Mouse (Mus musculus): ENCODE data around the gene Hrh2. TPM values are rescaled to one million over a fixed set of nuclear protein-coding genes. Genes with fewer than 3 reads are reported as not detected.
A peak's percentile ranks its signal among the peaks of the same experiment; 100 is the strongest.

Gene Hrh2
- 0.06 TPM in 1 of 2 replicates, not detected in the other for polyA plus RNA-seq (2016; fragmentation: Nextera tagmentation; extraction: Ambion mirVana)

- peak within 1 kb of the TSS; percentile 43 for H3K4me3 ChIP-seq
- H3K9me3 ChIP-seq, result no peaks in the 10 kb centered on the region
- no peaks in the 10 kb centered on the region for H3K36me3 ChIP-seq (replicated peaks)
- 2% methylated on average over 31 of the region's 31 CpGs for WGBS
- peaks cover 44% of the 10 kb centered on the region for H3K27me3 ChIP-seq (ENCODE audit: poor library complexity, severe bottlenecking)
- no peak within 1 kb of the TSS for H3K27ac ChIP-seq
- peaks cover 10% of the 10 kb centered on the region for H3K4me1 ChIP-seq
- no peak for DNase-seq (ENCODE audit: extremely low spot score, low spot score)
Measured at GRCm38 (mm10) chr13:54192021-54192481, at the start of gene Hrh2. TSS of gene Hrh2 (plus strand) at chr13:54192129.

DNA sequence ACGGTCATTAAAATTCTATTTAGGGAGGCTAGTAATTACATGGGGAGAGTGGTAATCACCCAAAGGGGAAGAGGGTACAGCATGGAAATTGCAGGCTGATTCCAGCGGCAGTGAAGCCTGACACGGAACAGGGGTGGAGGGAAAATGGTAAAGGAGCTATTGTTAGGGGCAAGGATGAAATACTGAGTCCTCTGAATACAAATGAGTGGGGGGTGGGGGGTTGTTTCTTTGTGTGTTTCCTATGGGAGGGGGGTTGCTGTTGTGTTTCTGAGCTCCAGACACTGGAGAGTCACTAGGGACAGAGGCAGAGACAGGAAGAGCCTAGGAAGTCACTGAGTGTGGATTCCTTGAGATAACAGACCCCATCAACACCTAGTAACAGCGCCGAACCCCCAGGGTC, 48.1 kb upstream of the Hrh2 start:
- Histone ChIP-seq H3K4me3 (no peak overlapping the region), H3K4me1 (peaks cover 12% of the 10 kb centered on the region), H3K9me3 (no peaks in the 10 kb centered on the region), H3K27me3 (ENCODE audit: poor library complexity, severe bottlenecking) (no peaks in the 10 kb centered on the region; the same call in 1 of the 2 replicates), H3K27ac (peak overlapping the region; percentile 21; the same call in 1 of the 2 replicates), H3K36me3 (replicated peaks) (no peaks in the 10 kb centered on the region)
- DNase-seq (ENCODE audit: extremely low spot score, low spot score), result no peak
- WGBS, result 50% methylated on average over 5 of the region's 5 CpGs

- H3K9me3 ChIP-seq, result no peaks in the 10 kb centered on the region
- no peak for DNase-seq (ENCODE audit: extremely low spot score, low spot score)
- no peaks in the 10 kb centered on the region for H3K36me3 ChIP-seq (replicated peaks)
- H3K27ac ChIP-seq, result no peak overlapping the region
- no peaks in the 10 kb centered on the region; the same call in 1 of the 2 replicates for H3K27me3 ChIP-seq (ENCODE audit: poor library complexity, severe bottlenecking)
- WGBS, result 84% methylated on average over 5 of the region's 5 CpGs
- no peak overlapping the region for H3K4me3 ChIP-seq
- peaks cover 12% of the 10 kb centered on the region for H3K4me1 ChIP-seq
Measured at GRCm38 (mm10) chr13:54144624-54145023, 47.3 kb upstream of the Hrh2 start.

DNA sequence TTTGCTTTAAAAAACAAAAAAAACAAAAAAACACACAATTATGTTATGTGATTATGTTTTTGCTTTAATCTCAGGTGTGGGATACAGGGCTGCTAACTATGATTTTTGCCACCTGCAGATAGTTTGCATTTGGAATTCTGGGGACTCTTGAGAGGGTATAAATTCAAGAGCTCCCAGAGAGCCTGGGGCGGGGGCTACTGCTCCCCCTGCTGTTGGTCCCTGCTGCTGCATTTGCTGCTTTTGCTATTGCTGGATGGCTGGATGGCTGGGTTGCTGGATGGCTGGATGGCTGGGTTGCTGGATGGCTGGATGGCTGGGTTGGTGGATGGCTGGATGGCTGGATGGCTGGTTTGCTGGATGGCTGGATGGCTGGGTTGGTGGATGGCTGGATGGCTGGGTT, 44.6 kb upstream of the Hrh2 start:
- no peak for DNase-seq (ENCODE audit: extremely low spot score, low spot score)
- H3K4me1 ChIP-seq, result peaks cover 12% of the 10 kb centered on the region
- H3K4me3 ChIP-seq, result no peak overlapping the region
- no peaks in the 10 kb centered on the region for H3K36me3 ChIP-seq (replicated peaks)
- H3K9me3 ChIP-seq, result no peaks in the 10 kb centered on the region
- H3K27ac ChIP-seq, result no peak overlapping the region
- H3K27me3 ChIP-seq (ENCODE audit: poor library complexity, severe bottlenecking), result no peaks in the 10 kb centered on the region
- 72% methylated on average over 1 of the region's 1 CpGs for WGBS

DNA sequence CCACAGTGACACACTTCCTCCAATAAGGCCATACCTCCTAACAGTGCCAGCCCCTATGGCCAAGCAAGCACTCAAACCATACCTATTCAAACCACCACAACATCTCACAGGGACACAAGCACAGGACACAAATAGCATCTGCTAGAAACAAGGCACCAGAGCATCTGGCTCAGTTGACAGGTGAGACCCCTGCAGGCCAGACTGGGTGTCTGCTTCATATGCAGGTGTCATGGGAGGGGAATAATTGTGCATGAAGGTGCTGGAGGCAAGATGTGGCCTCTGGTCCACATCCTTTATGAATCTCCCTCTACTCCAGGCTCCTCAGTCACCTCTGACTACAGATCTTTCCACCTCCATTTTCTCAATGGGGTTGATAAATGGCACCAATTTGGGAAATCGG, 39.5 kb upstream of the Hrh2 start:
- no peak overlapping the region for H3K27ac ChIP-seq
- no peaks in the 10 kb centered on the region for H3K9me3 ChIP-seq
- H3K27me3 ChIP-seq (ENCODE audit: poor library complexity, severe bottlenecking), result no peaks in the 10 kb centered on the region

DNA sequence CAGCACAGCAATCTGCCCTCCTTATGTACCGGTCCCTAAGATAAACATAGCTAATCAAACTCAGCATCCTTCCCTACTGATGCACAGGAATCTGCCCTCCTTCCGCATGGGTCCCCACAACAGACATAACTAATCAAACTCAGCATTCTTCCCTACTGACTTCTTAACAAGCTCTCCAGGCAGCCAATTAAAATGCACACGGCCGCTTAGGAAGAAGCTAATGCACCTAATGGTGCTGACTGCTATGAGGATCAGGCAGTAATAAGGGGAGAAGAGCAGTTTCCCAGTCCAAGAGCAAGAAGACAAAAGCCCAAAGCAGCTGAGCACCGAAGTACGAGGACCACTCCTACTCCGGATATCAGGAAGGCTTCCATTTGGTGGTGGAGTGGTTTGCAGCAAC, 39.0 kb upstream of the Hrh2 start:
- no peaks in the 10 kb centered on the region for H3K36me3 ChIP-seq (replicated peaks)
- peaks cover 13% of the 10 kb centered on the region for H3K4me1 ChIP-seq
- WGBS, result 49% methylated on average over 7 of the region's 7 CpGs
- DNase-seq (ENCODE audit: extremely low spot score, low spot score), result no peak
- 0 out of 2 replicates have a peak, but pooled peaks cover 5% of the 10 kb centered on the region for H3K27me3 ChIP-seq (ENCODE audit: poor library complexity, severe bottlenecking)
- no peak overlapping the region for H3K4me3 ChIP-seq
- no peak overlapping the region for H3K27ac ChIP-seq
- H3K9me3 ChIP-seq, result no peaks in the 10 kb centered on the region

More for the DNA sequence above, 39.5 kb upstream of the Hrh2 start:
- peaks cover 13% of the 10 kb centered on the region for H3K4me1 ChIP-seq
- H3K36me3 ChIP-seq (replicated peaks), result no peaks in the 10 kb centered on the region
- WGBS, result 76% methylated on average over 1 of the region's 1 CpGs
- H3K4me3 ChIP-seq, result no peak overlapping the region
- DNase-seq (ENCODE audit: extremely low spot score, low spot score), result no peak

- no peak for DNase-seq (ENCODE audit: extremely low spot score, low spot score)
- Histone ChIP-seq H3K4me1 (peaks cover 18% of the 10 kb centered on the region), H3K36me3 (replicated peaks) (no peaks in the 10 kb centered on the region), H3K27ac (no peak overlapping the region), H3K9me3 (no peaks in the 10 kb centered on the region), H3K4me3 (no peak overlapping the region), H3K27me3 (ENCODE audit: poor library complexity, severe bottlenecking) (peaks cover 13% of the 10 kb centered on the region; the same call in 1 of the 2 replicates)
- 18% methylated on average over 9 of the region's 9 CpGs for WGBS
Measured at GRCm38 (mm10) chr13:54153672-54154218, 38.2 kb upstream of the Hrh2 start.

DNA sequence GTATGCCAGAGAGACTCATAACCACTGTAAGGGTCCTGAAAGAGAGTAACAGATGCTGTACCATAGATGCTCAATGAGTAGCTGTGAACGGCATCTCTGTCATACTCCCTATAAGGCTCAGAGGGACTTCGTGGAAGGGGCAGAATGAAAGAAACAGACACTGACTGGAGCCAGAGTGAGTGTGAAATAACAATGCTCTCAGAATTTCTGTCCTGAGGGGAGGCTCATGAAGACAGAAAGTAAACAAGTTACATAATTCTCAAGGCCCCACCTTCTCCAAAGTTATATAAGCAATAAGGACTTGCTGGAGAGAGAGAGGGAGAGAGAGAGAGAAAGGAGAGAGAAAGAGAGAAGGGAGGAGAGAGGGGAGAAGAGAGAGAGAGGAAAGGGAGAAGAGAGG, 36.1 kb upstream of the Hrh2 start:
- 92% methylated on average over 2 of the region's 2 CpGs for WGBS

GRCm38 (mm10) chr13:54159256-54159655, 32.7 kb upstream of the Hrh2 start:
- Histone ChIP-seq H3K27me3 (ENCODE audit: poor library complexity, severe bottlenecking) (peaks cover 15% of the 10 kb centered on the region; the same call in 1 of the 2 replicates), H3K27ac (peak overlapping the region; percentile 40; the same call in 1 of the 2 replicates), H3K36me3 (replicated peaks) (no peaks in the 10 kb centered on the region), H3K9me3 (no peaks in the 10 kb centered on the region), H3K4me3 (no peak overlapping the region), H3K4me1 (peaks cover 21% of the 10 kb centered on the region)
- WGBS, result 9% methylated on average over 7 of the region's 7 CpGs
- no peak for DNase-seq (ENCODE audit: extremely low spot score, low spot score)

More for the DNA sequence above, 36.1 kb upstream of the Hrh2 start:
- Histone ChIP-seq H3K9me3 (no peaks in the 10 kb centered on the region), H3K4me3 (no peak overlapping the region), H3K27me3 (ENCODE audit: poor library complexity, severe bottlenecking) (peaks cover 15% of the 10 kb centered on the region; the same call in 1 of the 2 replicates), H3K4me1 (peaks cover 34% of the 10 kb centered on the region), H3K36me3 (replicated peaks) (no peaks in the 10 kb centered on the region), H3K27ac (no peak overlapping the region)
- DNase-seq (ENCODE audit: extremely low spot score, low spot score), result no peak

GRCm38 (mm10) chr13:54159756-54160155, 32.2 kb upstream of the Hrh2 start:
- Histone ChIP-seq H3K27me3 (ENCODE audit: poor library complexity, severe bottlenecking) (peaks cover 15% of the 10 kb centered on the region; the same call in 1 of the 2 replicates), H3K9me3 (no peaks in the 10 kb centered on the region), H3K4me3 (no peak overlapping the region), H3K4me1 (peaks cover 21% of the 10 kb centered on the region), H3K36me3 (replicated peaks) (no peaks in the 10 kb centered on the region), H3K27ac (no peak overlapping the region)
- no peak for DNase-seq (ENCODE audit: extremely low spot score, low spot score)
- 55% methylated on average over 11 of the region's 11 CpGs for WGBS

GRCm38 (mm10) chr13:54160546-54160945, 31.4 kb upstream of the Hrh2 start:
- WGBS, result 65% methylated on average over 1 of the region's 1 CpGs
- H3K9me3 ChIP-seq, result no peaks in the 10 kb centered on the region
- no peak for DNase-seq (ENCODE audit: extremely low spot score, low spot score)
- peaks cover 21% of the 10 kb centered on the region for H3K4me1 ChIP-seq
- H3K4me3 ChIP-seq, result no peak overlapping the region
- H3K27me3 ChIP-seq (ENCODE audit: poor library complexity, severe bottlenecking), result peaks cover 15% of the 10 kb centered on the region; the same call in 1 of the 2 replicates
- H3K27ac ChIP-seq, result no peak overlapping the region
- H3K36me3 ChIP-seq (replicated peaks), result no peaks in the 10 kb centered on the region

DNA sequence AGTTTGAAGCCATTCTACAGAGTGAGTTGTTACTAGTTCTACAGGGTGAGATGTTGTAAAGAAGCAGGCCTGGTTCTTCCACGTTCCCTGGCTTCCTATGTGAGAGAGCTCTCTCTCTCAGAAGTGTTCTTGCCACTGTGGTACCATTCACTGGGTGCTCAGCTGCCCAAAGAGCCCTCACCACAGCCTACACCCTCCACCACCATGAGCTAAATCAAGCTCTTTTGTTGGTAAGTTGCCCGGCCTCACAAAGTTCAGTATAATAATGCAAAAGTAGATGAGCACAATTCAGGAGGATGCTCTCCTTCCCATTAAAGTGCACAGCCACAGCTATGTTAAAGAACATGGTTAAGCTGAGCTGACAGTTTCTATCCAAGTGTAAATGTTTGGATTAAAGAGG, 30.4 kb upstream of the Hrh2 start:
- Histone ChIP-seq H3K4me3 (no peak overlapping the region), H3K9me3 (no peaks in the 10 kb centered on the region), H3K27me3 (ENCODE audit: poor library complexity, severe bottlenecking) (peaks cover 15% of the 10 kb centered on the region; the same call in 1 of the 2 replicates), H3K4me1 (peaks cover 21% of the 10 kb centered on the region), H3K27ac (no peak overlapping the region), H3K36me3 (replicated peaks) (no peaks in the 10 kb centered on the region)
- no peak for DNase-seq (ENCODE audit: extremely low spot score, low spot score)
- WGBS, result 85% methylated on average over 2 of the region's 2 CpGs

GRCm38 (mm10) chr13:54163363-54163762, 28.6 kb upstream of the Hrh2 start:
- no peak overlapping the region for H3K27ac ChIP-seq
- H3K4me3 ChIP-seq, result no peak overlapping the region
- no peaks in the 10 kb centered on the region for H3K9me3 ChIP-seq
- no peaks in the 10 kb centered on the region for H3K36me3 ChIP-seq (replicated peaks)
- DNase-seq (ENCODE audit: extremely low spot score, low spot score), result no peak
- H3K27me3 ChIP-seq (ENCODE audit: poor library complexity, severe bottlenecking), result peaks cover 6% of the 10 kb centered on the region; the same call in 1 of the 2 replicates
- 85% methylated on average over 8 of the region's 8 CpGs for WGBS
- H3K4me1 ChIP-seq, result peaks cover 20% of the 10 kb centered on the region

All from forebrain, embryonic 10.5 days (tissue).